Mouse (Mus musculus): ENCODE results near the gene Ryr2. TPM values are rescaled to one million over a fixed set of nuclear protein-coding genes. Genes with fewer than 3 reads are reported as not detected.
"Not testable (repeated sequence)": the region's sequence is repeated elsewhere in the genome, so short reads cannot be mapped to it uniquely, and the experiment has no call there.

Ryr2 gene
- total RNA-seq, 1 experiment: 7.0 TPM

GRCm38 (mm10) chr13:11951951-11952350 lies 154.8 kb downstream of the Ryr2 start:
- no peak overlapping the region for H3K9ac ChIP-seq (ENCODE audit: insufficient read depth, low read depth, low read length, poor library complexity, severe bottlenecking)
- no peak overlapping the region for H3K27ac ChIP-seq (ENCODE audit: insufficient read depth, low read depth, low read length, poor library complexity, severe bottlenecking)
- DNase-seq (ENCODE audit: low read depth, low spot score): no peak
- in situ Hi-C loops (cut with MboI; ENCODE audit: low sequenced_read_pairs in 2 of 2, unreplicated experiment in 2 of 2): no loop called here
- TF ChIP-seq ZNF384 (IDR thresholded peaks at IDR 0.05; ENCODE audit: low read depth, low read length): no peak
- no peak for TF ChIP-seq ZC3H11A (IDR thresholded peaks at IDR 0.05; ENCODE audit: borderline replicate concordance, low read depth, low read length)
- TF ChIP-seq CHD2 (IDR thresholded peaks at IDR 0.05; ENCODE audit: low read depth, low read length): no peak
- TF ChIP-seq MAFK (IDR thresholded peaks at IDR 0.05; ENCODE audit: insufficient read depth, low read depth, low read length): no peak
- TF ChIP-seq HCFC1 (IDR thresholded peaks at IDR 0.05; ENCODE audit: borderline replicate concordance, insufficient read depth, low read length): no peak
- H3K4me1 ChIP-seq (ENCODE audit: control insufficient read depth in 2 of 2, insufficient read depth in 2 of 2, low read length in 2 of 2, poor library complexity in 1 of 2): 0 out of 4 replicates have a peak, but pooled peaks cover 0 to 2% of the 10 kb centered on the region in 2 experiments
- no peaks in the 10 kb centered on the region for H3K36me3 ChIP-seq (ENCODE audit: control insufficient read depth, insufficient read depth, low read length, poor library complexity, severe bottlenecking)
- H3K9me3 ChIP-seq (ENCODE audit: control insufficient read depth, insufficient read depth, low read depth, low read length): no peaks in the 10 kb centered on the region
- no peak overlapping the region for H3K4me3 ChIP-seq (ENCODE audit: insufficient read depth in 1 of 2, low read depth in 1 of 2, low read length in 2 of 2, poor library complexity in 1 of 2, severe bottlenecking in 1 of 2)

- H3K4me1 ChIP-seq (ENCODE audit: control insufficient read depth in 2 of 2, insufficient read depth in 2 of 2, low read length in 2 of 2, poor library complexity in 1 of 2): no peaks in the 10 kb centered on the region
- H3K4me3 ChIP-seq (ENCODE audit: insufficient read depth in 1 of 2, low read depth in 1 of 2, low read length in 2 of 2, poor library complexity in 1 of 2, severe bottlenecking in 1 of 2): no peak overlapping the region
- H3K36me3 ChIP-seq (ENCODE audit: control insufficient read depth, insufficient read depth, low read length, poor library complexity, severe bottlenecking): no peaks in the 10 kb centered on the region
- H3K9me3 ChIP-seq (ENCODE audit: control insufficient read depth, insufficient read depth, low read depth, low read length): no peaks in the 10 kb centered on the region
- DNase-seq (ENCODE audit: low read depth, low spot score): no peak
- no peak for TF ChIP-seq ZNF384 (IDR thresholded peaks at IDR 0.05; ENCODE audit: low read depth, low read length)
- no peak for TF ChIP-seq HCFC1 (IDR thresholded peaks at IDR 0.05; ENCODE audit: borderline replicate concordance, insufficient read depth, low read length)
- no peak for TF ChIP-seq CHD2 (IDR thresholded peaks at IDR 0.05; ENCODE audit: low read depth, low read length)
- no peak overlapping the region for H3K27ac ChIP-seq (ENCODE audit: insufficient read depth, low read depth, low read length, poor library complexity, severe bottlenecking)
- in situ Hi-C loops (cut with MboI; ENCODE audit: low sequenced_read_pairs in 2 of 2, unreplicated experiment in 2 of 2): no loop called here
- H3K9ac ChIP-seq (ENCODE audit: insufficient read depth, low read depth, low read length, poor library complexity, severe bottlenecking): no peak overlapping the region
Observed at GRCm38 (mm10) chr13:11945740-11946139, 161.0 kb downstream of the Ryr2 start.

GRCm38 (mm10) chr13:11941724-11942123 lies 165.0 kb downstream of the Ryr2 start:
- Histone ChIP-seq H3K36me3 (ENCODE audit: control insufficient read depth, insufficient read depth, low read length, poor library complexity, severe bottlenecking) (no peaks in the 10 kb centered on the region; the same call in 1 of the 2 replicates), H3K4me1 (ENCODE audit: control insufficient read depth in 2 of 2, insufficient read depth in 2 of 2, low read length in 2 of 2, poor library complexity in 1 of 2) (peaks cover 0 to 4% of the 10 kb centered on the region in 2 experiments; a peak in 1 of 4 replicates), H3K27ac (ENCODE audit: insufficient read depth, low read depth, low read length, poor library complexity, severe bottlenecking) (no peak overlapping the region), H3K4me3 (ENCODE audit: insufficient read depth in 1 of 2, low read depth in 1 of 2, low read length in 2 of 2, poor library complexity in 1 of 2, severe bottlenecking in 1 of 2) (no peak overlapping the region), H3K9me3 (ENCODE audit: control insufficient read depth, insufficient read depth, low read depth, low read length) (no peaks in the 10 kb centered on the region), H3K9ac (ENCODE audit: insufficient read depth, low read depth, low read length, poor library complexity, severe bottlenecking) (no peak overlapping the region)
- TF ChIP-seq ZNF384 (IDR thresholded peaks at IDR 0.05; ENCODE audit: low read depth, low read length) (no peak), HCFC1 (IDR thresholded peaks at IDR 0.05; ENCODE audit: borderline replicate concordance, insufficient read depth, low read length) (no peak)
- no peak for DNase-seq (ENCODE audit: low read depth, low spot score)
- in situ Hi-C loops (cut with MboI; ENCODE audit: low sequenced_read_pairs in 2 of 2, unreplicated experiment in 2 of 2): no loop called here

GRCm38 (mm10) chr13:11934297-11935060 lies 172.3 kb downstream of the Ryr2 start:
- peak overlapping the region; percentile 98 for H3K27ac ChIP-seq (ENCODE audit: insufficient read depth, low read depth, low read length, poor library complexity, severe bottlenecking)

GRCm38 (mm10) chr13:11933334-11933733 lies 173.4 kb downstream of the Ryr2 start:
- Histone ChIP-seq H3K36me3 (ENCODE audit: control insufficient read depth, insufficient read depth, low read length, poor library complexity, severe bottlenecking) (no peaks in the 10 kb centered on the region; the same call in 1 of the 2 replicates), H3K9me3 (ENCODE audit: control insufficient read depth, insufficient read depth, low read depth, low read length) (no peaks in the 10 kb centered on the region), H3K27ac (ENCODE audit: insufficient read depth, low read depth, low read length, poor library complexity, severe bottlenecking) (peak overlapping the region; percentile 98), H3K4me1 (ENCODE audit: control insufficient read depth in 2 of 2, insufficient read depth in 2 of 2, low read length in 2 of 2, poor library complexity in 1 of 2) (peaks cover 13 to 21% of the 10 kb centered on the region in 2 experiments; a peak in 3 of 4 replicates), H3K9ac (ENCODE audit: insufficient read depth, low read depth, low read length, poor library complexity, severe bottlenecking) (no peak overlapping the region; the same call in 1 of the 2 replicates), H3K4me3 (ENCODE audit: insufficient read depth in 1 of 2, low read depth in 1 of 2, low read length in 2 of 2, poor library complexity in 1 of 2, severe bottlenecking in 1 of 2) (no peak overlapping the region)
- in situ Hi-C loops (cut with MboI; ENCODE audit: low sequenced_read_pairs in 2 of 2, unreplicated experiment in 2 of 2): no loop called here
- DNase-seq (ENCODE audit: low read depth, low spot score): peak; percentile 41
- TF ChIP-seq MAFK (IDR thresholded peaks at IDR 0.05; ENCODE audit: insufficient read depth, low read depth, low read length) (no peak), ZC3H11A (IDR thresholded peaks at IDR 0.05; ENCODE audit: borderline replicate concordance, low read depth, low read length) (no peak), HCFC1 (IDR thresholded peaks at IDR 0.05; ENCODE audit: borderline replicate concordance, insufficient read depth, low read length) (no peak), ZNF384 (IDR thresholded peaks at IDR 0.05; ENCODE audit: low read depth, low read length) (no peak), CHD2 (IDR thresholded peaks at IDR 0.05; ENCODE audit: low read depth, low read length) (0 out of 2 replicates have a peak, but pooled peaks have one; percentile 20)

More at GRCm38 (mm10) chr13:11934297-11935060, 172.3 kb downstream of the Ryr2 start:
- in situ Hi-C loops (cut with MboI; ENCODE audit: low sequenced_read_pairs in 2 of 2, unreplicated experiment in 2 of 2); H3K9me3 ChIP-seq (ENCODE audit: control insufficient read depth, insufficient read depth, low read depth, low read length); H3K36me3 ChIP-seq (ENCODE audit: control insufficient read depth, insufficient read depth, low read length, poor library complexity, severe bottlenecking); H3K9ac ChIP-seq (ENCODE audit: insufficient read depth, low read depth, low read length, poor library complexity, severe bottlenecking): not testable (repeated sequence)
- peak; percentile 58 for DNase-seq (ENCODE audit: low read depth, low spot score)
- 0 out of 2 replicates have a peak, but pooled peaks have one; percentile 3 for TF ChIP-seq CHD2 (IDR thresholded peaks at IDR 0.05; ENCODE audit: low read depth, low read length)
- H3K4me1 ChIP-seq (ENCODE audit: control insufficient read depth in 2 of 2, insufficient read depth in 2 of 2, low read length in 2 of 2, poor library complexity in 1 of 2): peaks cover 13 to 19% of the 10 kb centered on the region in 2 experiments; a peak in 3 of 4 replicates
- peak overlapping the region in 1 of 2 experiments; percentile 46; a peak in 1 of 4 replicates for H3K4me3 ChIP-seq (ENCODE audit: insufficient read depth in 1 of 2, low read depth in 1 of 2, low read length in 2 of 2, poor library complexity in 1 of 2, severe bottlenecking in 1 of 2)
